Mouse (Mus musculus) embryonic facial prominence, embryonic 10.5 days (tissue): ENCODE results near the gene Olfr1445. TPM values are rescaled to one million over a fixed set of nuclear protein-coding genes. Genes with fewer than 3 reads are reported as not detected.

ENCODE experiments used
- DNase-seq: peaks from one replicate; pipeline ENCODE4 v3.0.0-alpha.2; 2017; ENCODE audit warnings: low spot score
- H3K27ac ChIP-seq: fragments of 300-500 bp; sonication (generic); replicated peaks from 2 replicates; pipeline ENCODE4 v1.5.1; 2016; ENCODE audit warnings: mild to moderate bottlenecking
- H3K27me3 ChIP-seq: fragments of 300-500 bp; sonication (generic); replicated peaks from 2 replicates; pipeline ENCODE4 v1.6.1; 2016; ENCODE audit warnings: low read depth, mild to moderate bottlenecking; ENCODE audit not compliant: poor library complexity, severe bottlenecking
- H3K36me3 ChIP-seq: fragments of 300-500 bp; sonication (generic); replicated peaks from 2 replicates; pipeline ENCODE4 v1.6.1; 2016; ENCODE audit warnings: mild to moderate bottlenecking, moderate library complexity
- H3K4me1 ChIP-seq: fragments of 300-500 bp; sonication (generic); 2 replicates; pipeline ENCODE4 v1.6.1; 2016
- H3K4me3 ChIP-seq: fragments of 300-500 bp; sonication (generic); 2 replicates; pipeline ENCODE4 v1.5.1; 2016; ENCODE audit warnings: mild to moderate bottlenecking, moderate library complexity
- H3K9me3 ChIP-seq: fragments of 300-500 bp; sonication (generic); 2 replicates; pipeline ENCODE4 v1.6.1; 2016; ENCODE audit warnings: mild to moderate bottlenecking
- WGBS: fragments of 180-500 bp; shearing (Covaris S2); methylation state at CpG from one replicate; pipeline ENCODE4 v1.1.7; 2016; 5-methylcytosine and 5-hydroxymethylcytosine counted together
- polyA plus RNA-seq: library from polyadenylated mRNA; unstranded; fragments of >200 nt; fragmentation: Nextera tagmentation; extraction: Ambion mirVana; gene quantifications from 2 replicates; pipeline ENCODE4 v1.2.1, GENCODE M21; 2016

The Olfr1445 gene
- not detected in 2 replicates for polyA plus RNA-seq

DNA sequence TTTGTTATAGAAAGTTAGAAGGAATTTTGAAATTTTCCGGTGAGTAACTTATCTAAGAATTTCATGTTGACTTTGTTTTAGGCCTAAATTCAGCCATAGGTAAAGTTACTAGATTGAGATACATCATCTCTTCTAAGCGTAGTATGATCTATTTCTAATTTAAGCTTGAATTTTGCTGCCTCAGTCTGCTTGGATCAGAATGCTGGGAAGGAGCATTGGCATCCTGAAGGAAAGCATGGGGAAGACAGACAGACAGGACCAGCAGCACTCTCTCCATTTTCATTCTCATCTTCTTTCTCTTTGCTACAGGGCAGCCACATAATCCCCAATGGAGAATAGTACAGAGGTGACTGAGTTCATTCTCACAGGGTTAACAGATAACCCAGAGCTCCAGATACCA is at the start of gene Olfr1445:
TSS of gene Olfr1445 (plus strand) at position 301 of the 400 bp plus-strand sequence.
- Histone ChIP-seq H3K27ac (no peak within 1 kb of the TSS), H3K4me1 (no peaks in the 10 kb centered on the region), H3K36me3 (no peaks in the 10 kb centered on the region), H3K9me3 (peaks cover 10% of the 10 kb centered on the region; the same call in 1 of the 2 replicates), H3K27me3 (no peaks in the 10 kb centered on the region), H3K4me3 (no peak within 1 kb of the TSS)
- WGBS = 88% methylated on average over 2 of the region's 2 CpGs
- no peak for DNase-seq

GRCm38 (mm10) chr19:12838507-12838906 is 45.1 kb upstream of the Olfr1445 start:
- H3K36me3 ChIP-seq = no peaks in the 10 kb centered on the region
- no peaks in the 10 kb centered on the region for H3K27me3 ChIP-seq
- H3K27ac ChIP-seq = no peak overlapping the region
- H3K4me1 ChIP-seq = no peaks in the 10 kb centered on the region
- H3K4me3 ChIP-seq = no peak overlapping the region
- H3K9me3 ChIP-seq = no peaks in the 10 kb centered on the region
- 87% methylated on average over 1 of the region's 1 CpGs for WGBS
- DNase-seq = no peak

- DNase-seq = no peak
- H3K27ac ChIP-seq = no peak within 1 kb of the TSS
- no peak within 1 kb of the TSS for H3K4me3 ChIP-seq
- H3K36me3 ChIP-seq = no peaks in the 10 kb centered on the region
- H3K4me1 ChIP-seq = no peaks in the 10 kb centered on the region
- peaks cover 3% of the 10 kb centered on the region; the same call in 1 of the 2 replicates for H3K9me3 ChIP-seq
- H3K27me3 ChIP-seq = no peaks in the 10 kb centered on the region
These were observed 37.3 kb upstream of the Olfr1445 start, which contains the start of gene Gm5244 for GRCm38 (mm10) chr19:12846382-12846781. Gene Gm5244, plus strand, starts transcription at chr19:12846682.

DNA sequence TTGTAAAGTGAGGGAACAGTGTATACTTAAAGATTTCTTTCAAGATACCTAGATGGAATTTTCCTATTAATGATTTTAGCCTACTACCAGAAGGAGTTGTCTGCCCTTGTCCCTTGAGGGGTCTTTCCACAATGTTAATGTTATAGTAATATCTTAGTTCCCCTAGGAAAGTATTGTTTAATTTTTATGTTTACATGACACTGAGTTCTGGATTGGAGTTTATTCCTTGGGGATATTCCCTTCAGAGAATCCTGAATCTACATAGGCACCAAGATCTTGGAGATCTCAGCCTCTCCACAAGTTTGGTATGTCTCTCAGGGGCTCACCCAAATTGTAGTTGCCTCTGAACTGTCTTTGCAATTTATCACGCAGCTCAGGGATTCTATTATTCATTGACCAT is 26.7 kb upstream of the Olfr1445 start, which contains the start of gene Olfr1444:
TSS of gene Olfr1444 (plus strand) at position 301 of the 400 bp plus-strand sequence.
- 69% methylated on average over 1 of the region's 1 CpGs for WGBS
- Histone ChIP-seq H3K4me1 (no peaks in the 10 kb centered on the region), H3K36me3 (no peaks in the 10 kb centered on the region), H3K27me3 (no peaks in the 10 kb centered on the region), H3K9me3 (peaks cover 2% of the 10 kb centered on the region; the same call in 1 of the 2 replicates), H3K4me3 (no peak within 1 kb of the TSS), H3K27ac (no peak within 1 kb of the TSS)
- DNase-seq = no peak

GRCm38 (mm10) chr19:12893424-12893823 is 9.8 kb downstream of the Olfr1445 start, which contains the start of gene Olfr1446:
Gene Olfr1446, minus strand, starts transcription at chr19:12893524.
- 83% methylated on average over 1 of the region's 1 CpGs for WGBS
- no peak within 1 kb of the TSS for H3K27ac ChIP-seq
- H3K4me1 ChIP-seq = no peaks in the 10 kb centered on the region
- H3K4me3 ChIP-seq = no peak within 1 kb of the TSS
- no peak for DNase-seq
- no peaks in the 10 kb centered on the region for H3K27me3 ChIP-seq
- peaks cover 9% of the 10 kb centered on the region; the same call in 1 of the 2 replicates for H3K9me3 ChIP-seq
- no peaks in the 10 kb centered on the region for H3K36me3 ChIP-seq

GRCm38 (mm10) chr19:12903643-12904042 is 20.0 kb downstream of the Olfr1445 start, which contains the start of gene Olfr1447:
Gene Olfr1447, minus strand, starts transcription at chr19:12903743.
- H3K27me3 ChIP-seq = no peaks in the 10 kb centered on the region
- H3K4me3 ChIP-seq = no peak within 1 kb of the TSS
- H3K4me1 ChIP-seq = no peaks in the 10 kb centered on the region
- peaks cover 13% of the 10 kb centered on the region; the same call in 1 of the 2 replicates for H3K9me3 ChIP-seq
- no peak within 1 kb of the TSS for H3K27ac ChIP-seq
- DNase-seq = no peak
- no peaks in the 10 kb centered on the region for H3K36me3 ChIP-seq
- WGBS = 93% methylated on average over 1 of the region's 1 CpGs

GRCm38 (mm10) chr19:12924319-12924718 is 40.7 kb downstream of the Olfr1445 start, which contains the start of gene Olfr1448:
Gene Olfr1448, minus strand, starts transcription at chr19:12924419.
- Histone ChIP-seq H3K4me1 (no peaks in the 10 kb centered on the region), H3K27me3 (no peaks in the 10 kb centered on the region), H3K27ac (no peak within 1 kb of the TSS), H3K9me3 (peaks cover 4% of the 10 kb centered on the region; the same call in 1 of the 2 replicates), H3K4me3 (no peak within 1 kb of the TSS), H3K36me3 (no peaks in the 10 kb centered on the region)
- 84% methylated on average over 1 of the region's 1 CpGs for WGBS
- DNase-seq = no peak

DNA sequence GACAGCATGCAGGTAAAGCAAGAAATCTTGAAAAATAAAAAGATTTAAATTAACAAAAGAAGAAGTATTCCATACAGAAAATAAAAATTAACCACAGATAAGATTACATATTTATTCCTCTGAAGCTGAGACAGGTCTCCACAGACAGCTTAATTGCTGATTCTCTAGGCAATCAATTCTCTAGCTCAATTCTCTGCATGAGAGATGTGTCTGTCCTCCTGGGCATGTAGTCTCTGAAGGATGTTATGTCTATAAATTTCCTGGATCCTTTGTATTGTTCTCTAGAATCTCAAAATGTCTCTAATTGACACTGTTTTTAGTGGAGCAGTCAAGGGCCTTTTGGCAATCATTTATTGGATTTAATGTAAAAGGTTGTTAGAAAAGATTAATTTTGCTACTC is 46.9 kb downstream of the Olfr1445 start, which contains the start of gene Olfr1449:
TSS of gene Olfr1449 (plus strand) at position 301 of the 400 bp plus-strand sequence.
- Histone ChIP-seq H3K27ac (no peak within 1 kb of the TSS), H3K4me1 (no peaks in the 10 kb centered on the region), H3K9me3 (peaks cover 14% of the 10 kb centered on the region; the same call in 1 of the 2 replicates), H3K36me3 (no peaks in the 10 kb centered on the region), H3K27me3 (no peaks in the 10 kb centered on the region), H3K4me3 (no peak within 1 kb of the TSS)
- DNase-seq = no peak

Other genes starting within 250 kb of the Olfr1445 start
- not detected in 2 replicates for gene Olfr1442, start 213.4 kb upstream of the Olfr1445 start, polyA plus RNA-seq
- not detected in 2 replicates for gene Olfr1443, start 205.7 kb upstream of the Olfr1445 start, polyA plus RNA-seq
- gene Keg1, start 188.1 kb upstream of the Olfr1445 start, polyA plus RNA-seq = not detected in 2 replicates
- gene Cntf, start 118.2 kb upstream of the Olfr1445 start, polyA plus RNA-seq = 1.7 and 1.8 TPM in 2 replicates
- gene Zfp91, start 87.7 kb upstream of the Olfr1445 start, polyA plus RNA-seq = 13.1 and 14.2 TPM in 2 replicates
- 0.71 and 0.72 TPM in 2 replicates for gene Lpxn, start 87.7 kb upstream of the Olfr1445 start, polyA plus RNA-seq
- gene Gm5244, start 37.2 kb upstream of the Olfr1445 start, polyA plus RNA-seq = not detected in 2 replicates
- gene Olfr1444, start 26.6 kb upstream of the Olfr1445 start, polyA plus RNA-seq = not detected in 2 replicates
- gene Olfr1446, start 9.7 kb downstream of the Olfr1445 start, polyA plus RNA-seq = not detected in 2 replicates
- not detected in 2 replicates for gene Olfr1447, start 19.9 kb downstream of the Olfr1445 start, polyA plus RNA-seq
- gene Olfr1448, start 40.6 kb downstream of the Olfr1445 start, polyA plus RNA-seq = not detected in 2 replicates
- not detected in 2 replicates for gene Olfr1449, start 47.0 kb downstream of the Olfr1445 start, polyA plus RNA-seq
- not detected in 2 replicates for gene Olfr1450, start 66.4 kb downstream of the Olfr1445 start, polyA plus RNA-seq
- not detected in 2 replicates for gene Olfr1451, start 111.2 kb downstream of the Olfr1445 start, polyA plus RNA-seq
- gene Olfr1453, start 144.5 kb downstream of the Olfr1445 start, polyA plus RNA-seq = not detected in 2 replicates
- not detected in 2 replicates for gene Olfr1454, start 176.8 kb downstream of the Olfr1445 start, polyA plus RNA-seq
- gene Olfr1457, start 214.0 kb downstream of the Olfr1445 start, polyA plus RNA-seq = not detected in 2 replicates
- gene Olfr1458, start 222.9 kb downstream of the Olfr1445 start, polyA plus RNA-seq = not detected in 2 replicates